Mouse (Mus musculus) G1E (cell line): ENCODE measurements around the gene 9430038I01Rik. TPM values are rescaled to one million over a fixed set of nuclear protein-coding genes. Genes with fewer than 3 reads are reported as not detected.
"Not testable (repeated sequence)": the region's sequence is repeated elsewhere in the genome, so short reads cannot be mapped to it uniquely, and the experiment has no call there.

ENCODE experiments used
- ATAC-seq: 2 replicates; pipeline ENCODE4 v1.8.0; 2016; ENCODE audit warnings: mild to moderate bottlenecking; ENCODE audit not compliant: insufficient number of reproducible peaks, poor library complexity, low FRiP score, severe bottlenecking; ENCODE audit errors: extremely low read depth
- DNase-seq: peaks from one replicate; pipeline ENCODE4 v3.0.0; 2012; ENCODE audit warnings: low spot score
- H3K27me3 ChIP-seq: 2 replicates; pipeline ENCODE4 v1.6.1; 2012; ENCODE audit warnings: mild to moderate bottlenecking, low read length, inconsistent platforms; ENCODE audit not compliant: insufficient read depth
- H3K36me3 ChIP-seq: replicated peaks from 2 replicates; pipeline ENCODE3; 2012; ENCODE audit warnings: mild to moderate bottlenecking, inconsistent platforms
- H3K4me1 ChIP-seq: 2 replicates; pipeline ENCODE4 v1.6.1; 2012; ENCODE audit warnings: low read depth, low read length, inconsistent platforms, mixed read lengths; ENCODE audit not compliant: insufficient read depth
- H3K4me3 ChIP-seq: 2 replicates; pipeline ENCODE4 v1.5.1; 2012; ENCODE audit warnings: low read depth, mild to moderate bottlenecking, inconsistent platforms, low read length, moderate library complexity, mixed read lengths
- H3K9me3 ChIP-seq: replicated peaks from 2 replicates; pipeline ENCODE4 v1.6.1; 2012; ENCODE audit warnings: inconsistent platforms
- CTCF ChIP-seq: IDR thresholded peaks from 2 replicates; pipeline ENCODE4 v1.5.1; 2012; ENCODE audit warnings: low read depth, low read length, inconsistent platforms, mixed read lengths
- GATA1 ChIP-seq: IDR thresholded peaks from 2 replicates; pipeline ENCODE4 v1.6.1; 2012; ENCODE audit warnings: borderline replicate concordance, low read length, inconsistent platforms, mixed read lengths
- GATA2 ChIP-seq: IDR thresholded peaks from 2 replicates; pipeline ENCODE4 v1.6.1; 2012; ENCODE audit warnings: low read depth, low read length, inconsistent platforms, borderline replicate concordance
- POLR2AphosphoS5 ChIP-seq: IDR thresholded peaks from 2 replicates; pipeline ENCODE4 v1.6.1; 2012; ENCODE audit warnings: low read depth, low read length, inconsistent platforms; ENCODE audit not compliant: insufficient replicate concordance
- TAL1 ChIP-seq: conservative IDR thresholded peaks from 2 replicates; pipeline ENCODE4 v1.6.1; 2012; ENCODE audit warnings: low read depth, low read length, inconsistent platforms, mixed read lengths
- polyA plus RNA-seq: library from polyadenylated mRNA; stranded (reverse); fragments of >175 nt; gene quantifications from 2 replicates; pipeline ENCODE4 v1.2.3, GENCODE M21; 2012
- total RNA-seq, 2 experiments: library from RNA; stranded (forward) in 1 of 2; stranded (reverse) in 1 of 2; fragments of 200-1000 nt in 1 of 2; fragments of >200 nt in 1 of 2; fragmentation: Nextera tagmentation in 1 of 2; gene quantifications; 2 replicates each; pipeline ENCODE4 v1.2.3; 2014 to 2017

The 9430038I01Rik gene
- 2.7 and 6.7 TPM in 2 replicates for total RNA-seq (2014; fragmentation: Nextera tagmentation)
- total RNA-seq (2017): 15.7 and 18.3 TPM in 2 replicates
- polyA plus RNA-seq: 13.0 and 16.9 TPM in 2 replicates

DNA sequence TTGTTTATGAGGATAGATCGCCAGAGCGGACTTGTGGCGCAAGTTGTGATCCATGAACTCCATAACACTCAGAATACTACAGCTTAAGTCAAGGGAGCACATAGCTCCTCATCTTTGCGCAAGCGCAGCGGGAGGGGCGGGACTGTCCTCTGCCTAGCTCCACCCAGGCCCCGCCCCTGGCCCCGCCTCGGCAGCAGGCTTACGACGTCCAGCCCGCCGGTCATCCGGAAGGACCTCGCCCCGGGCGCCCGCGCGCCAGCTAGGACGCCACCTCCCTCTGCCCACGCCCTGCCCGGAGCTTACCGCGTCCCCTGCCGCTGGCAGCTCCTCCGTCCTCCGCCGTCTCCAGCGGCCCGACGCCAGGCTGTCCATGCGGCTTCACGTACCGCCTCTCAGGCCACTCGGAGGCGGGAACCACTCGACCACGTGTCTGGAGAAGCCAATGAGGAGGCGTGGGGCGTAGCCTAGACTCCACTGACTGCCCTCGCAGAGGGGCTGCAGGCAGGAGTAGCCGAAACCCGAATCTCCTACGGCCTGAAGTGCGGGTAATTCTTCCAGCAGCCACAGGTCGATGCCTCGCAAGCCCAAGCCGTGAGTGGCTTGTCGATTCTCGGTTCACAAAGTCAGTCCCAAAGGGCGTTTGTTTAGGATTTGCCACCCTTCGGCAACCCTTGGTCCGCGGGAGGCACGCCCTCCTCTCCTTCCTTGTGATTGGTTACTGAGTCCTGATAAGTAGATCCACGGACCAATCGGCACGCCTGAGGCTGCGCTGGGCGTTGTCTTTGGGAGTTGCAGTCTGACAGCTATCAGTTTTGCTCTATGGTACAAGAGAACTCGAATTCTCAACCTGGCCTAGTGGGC lies at the start of gene 9430038I01Rik:
9430038I01Rik (minus strand) TSS at position 426 of the 861 bp plus-strand sequence.
- DNase-seq (peak; percentile 96), ATAC-seq (peak; percentile 96)
- Histone ChIP-seq H3K36me3 (peaks cover 8% of the 10 kb centered on the region), H3K27me3 (no peaks in the 10 kb centered on the region), H3K4me1 (peaks cover 19% of the 10 kb centered on the region), H3K4me3 (peak within 1 kb of the TSS; percentile 88), H3K9me3 (no peaks in the 10 kb centered on the region)
- TF ChIP-seq POLR2AphosphoS5 (no peak), GATA1 (no peak), GATA2 (no peak), TAL1 (no peak), CTCF (no peak)

- no peak for DNase-seq
- no peak for ATAC-seq
- TF ChIP-seq POLR2AphosphoS5: no peak
- no peak for TF ChIP-seq GATA1
- TF ChIP-seq CTCF: no peak
- no peak for TF ChIP-seq GATA2
- TF ChIP-seq TAL1: no peak
- Histone ChIP-seq H3K4me1 (peaks cover 21% of the 10 kb centered on the region), H3K36me3 (peaks cover 88% of the 10 kb centered on the region), H3K9me3 (no peaks in the 10 kb centered on the region), H3K4me3 (no peak overlapping the region), H3K27me3 (no peaks in the 10 kb centered on the region)
Observed at GRCm38 (mm10) chr7:137445321-137445720, 34.8 kb upstream of the 9430038I01Rik start.

GRCm38 (mm10) chr7:137442951-137443350 lies 32.4 kb upstream of the 9430038I01Rik start:
- no peaks in the 10 kb centered on the region for H3K9me3 ChIP-seq
- peaks cover 73% of the 10 kb centered on the region for H3K36me3 ChIP-seq
- H3K27me3 ChIP-seq: no peaks in the 10 kb centered on the region
- peaks cover 33% of the 10 kb centered on the region for H3K4me1 ChIP-seq
- H3K4me3 ChIP-seq: no peak overlapping the region
- ATAC-seq (no peak), DNase-seq (no peak)
- no peak for TF ChIP-seq TAL1
- TF ChIP-seq GATA2: no peak
- no peak for TF ChIP-seq GATA1

DNA sequence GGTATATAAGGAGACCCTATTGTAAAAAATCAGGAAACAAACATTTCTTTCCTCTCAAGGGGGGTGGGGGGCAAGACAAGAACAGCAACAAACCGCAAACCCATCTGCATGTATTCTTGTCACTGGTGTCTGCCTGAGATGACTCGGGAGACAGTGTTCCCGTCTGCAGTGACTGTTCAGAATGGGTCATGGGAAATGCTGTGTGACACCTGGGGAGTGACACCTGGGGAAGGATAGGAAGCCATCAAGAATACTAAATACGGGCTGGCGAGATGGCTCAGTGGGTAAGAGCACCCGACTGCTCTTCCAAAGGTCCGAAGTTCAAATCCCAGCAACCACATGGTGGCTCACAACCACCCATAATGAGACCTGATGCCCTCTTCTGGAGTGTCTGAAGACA lies 28.4 kb upstream of the 9430038I01Rik start:
- H3K4me3 ChIP-seq: peak overlapping the region; percentile 88
- not testable (repeated sequence) for DNase-seq

GRCm38 (mm10) chr7:137438179-137438550 lies 27.6 kb upstream of the 9430038I01Rik start:
- Histone ChIP-seq H3K4me1 (peaks cover 39% of the 10 kb centered on the region), H3K36me3 (peaks cover 31% of the 10 kb centered on the region), H3K9me3 (no peaks in the 10 kb centered on the region), H3K4me3 (peak overlapping the region; percentile 88), H3K27me3 (no peaks in the 10 kb centered on the region)
- no peak for TF ChIP-seq GATA2
- TF ChIP-seq GATA1: no peak
- no peak for TF ChIP-seq TAL1
- TF ChIP-seq CTCF: no peak
- no peak for TF ChIP-seq POLR2AphosphoS5
- DNase-seq (peak; percentile 16), ATAC-seq (peak; percentile 18; the same call in 1 of the 2 replicates)

More for the DNA sequence above, 28.4 kb upstream of the 9430038I01Rik start:
- H3K9me3 ChIP-seq, H3K27me3 ChIP-seq, ATAC-seq: not testable (repeated sequence)
- H3K36me3 ChIP-seq: peaks cover 38% of the 10 kb centered on the region
- peaks cover 40% of the 10 kb centered on the region for H3K4me1 ChIP-seq

GRCm38 (mm10) chr7:137437440-137438178 lies 27.0 kb upstream of the 9430038I01Rik start, which contains the start of gene Glrx3:
Gene Glrx3 (plus strand): TSS chr7:137437614.
- TF ChIP-seq CTCF (no peak), POLR2AphosphoS5 (no peak), TAL1 (no peak), GATA2 (no peak)
- H3K27me3 ChIP-seq: no peaks in the 10 kb centered on the region; the same call in 1 of the 2 replicates
- H3K36me3 ChIP-seq: peaks cover 26% of the 10 kb centered on the region
- no peaks in the 10 kb centered on the region for H3K9me3 ChIP-seq
- ATAC-seq (peak; percentile 97), DNase-seq (peak; percentile 96)
- peak within 1 kb of the TSS; percentile 88 for H3K4me3 ChIP-seq
- peaks cover 34% of the 10 kb centered on the region for H3K4me1 ChIP-seq
